Mouse (Mus musculus): ENCODE results near the gene Amotl1. TPM values are rescaled to one million over a fixed set of nuclear protein-coding genes. Genes with fewer than 3 reads are reported as not detected.

The Amotl1 gene
- polyA plus RNA-seq, 1 experiment from 2014 or later = 0.06 TPM

DNA sequence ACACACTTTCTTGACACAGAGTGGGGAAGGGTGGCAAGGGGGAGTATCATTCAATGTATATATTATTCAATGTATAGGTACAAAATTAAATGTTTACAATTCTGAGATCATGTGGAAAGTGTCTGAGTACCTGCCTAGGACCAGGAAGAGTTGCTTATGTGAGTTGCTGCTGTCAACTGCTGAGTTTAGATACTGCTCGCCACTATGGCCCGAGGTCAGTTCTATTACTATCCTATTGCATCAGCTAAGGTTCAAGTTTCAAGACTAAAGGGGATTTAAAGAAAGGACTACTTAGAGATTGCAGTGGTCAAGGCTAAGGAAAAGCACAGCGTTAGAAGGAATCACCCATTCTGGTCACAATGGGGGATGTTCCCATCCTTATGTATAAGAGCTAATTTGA lies 18.9 kb downstream of the Amotl1 start:
- 94% methylated on average over 3 of the region's 3 CpGs for WGBS (ENCODE audit: missing documents)
- Histone ChIP-seq H3K79me2 (ENCODE audit: inconsistent target) (no peaks in the 10 kb centered on the region), H3K36me3 (ENCODE audit: inconsistent target) (no peaks in the 10 kb centered on the region), H3K4me3 (ENCODE audit: inconsistent target) (no peak overlapping the region), H3K27ac (no peak overlapping the region)

DNA sequence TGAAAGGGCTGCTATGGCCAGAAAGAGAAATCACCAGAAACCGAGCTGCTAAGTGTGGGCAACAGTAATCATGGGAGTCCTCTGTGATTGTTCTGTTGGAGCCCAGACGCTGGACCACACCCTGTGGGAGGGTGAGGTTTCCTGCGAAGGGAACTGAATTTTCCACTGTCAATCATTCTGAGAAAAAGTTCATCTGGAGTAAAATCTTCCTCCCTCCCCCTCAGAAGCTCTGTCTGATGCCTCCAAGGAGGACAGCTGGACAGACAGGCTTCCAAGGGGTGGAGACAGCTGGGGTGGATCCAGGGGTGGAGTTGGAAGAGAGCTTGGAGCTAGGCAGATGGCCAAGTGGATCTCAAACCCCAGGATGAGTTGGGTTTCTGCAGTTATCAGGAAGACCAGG lies 19.8 kb downstream of the Amotl1 start:
- H3K27ac ChIP-seq = no peak overlapping the region
- H3K79me2 ChIP-seq (ENCODE audit: inconsistent target) = no peaks in the 10 kb centered on the region
- WGBS (ENCODE audit: missing documents) = 14% methylated on average over 3 of the region's 3 CpGs
- no peaks in the 10 kb centered on the region for H3K36me3 ChIP-seq (ENCODE audit: inconsistent target)
- H3K4me3 ChIP-seq (ENCODE audit: inconsistent target) = no peak overlapping the region

GRCm38 (mm10) chr9:14623928-14624327 lies 20.9 kb downstream of the Amotl1 start:
- no peaks in the 10 kb centered on the region for H3K79me2 ChIP-seq (ENCODE audit: inconsistent target)
- no peak overlapping the region for H3K27ac ChIP-seq
- H3K4me3 ChIP-seq (ENCODE audit: inconsistent target) = no peak overlapping the region
- no peaks in the 10 kb centered on the region for H3K36me3 ChIP-seq (ENCODE audit: inconsistent target)
- WGBS (ENCODE audit: missing documents) = 79% methylated on average over 4 of the region's 4 CpGs

GRCm38 (mm10) chr9:14623250-14623649 lies 21.6 kb downstream of the Amotl1 start:
- H3K79me2 ChIP-seq (ENCODE audit: inconsistent target) = no peaks in the 10 kb centered on the region
- no peak overlapping the region for H3K27ac ChIP-seq
- no peaks in the 10 kb centered on the region for H3K36me3 ChIP-seq (ENCODE audit: inconsistent target)
- no peak overlapping the region for H3K4me3 ChIP-seq (ENCODE audit: inconsistent target)
- 79% methylated on average over 5 of the region's 5 CpGs for WGBS (ENCODE audit: missing documents)

DNA sequence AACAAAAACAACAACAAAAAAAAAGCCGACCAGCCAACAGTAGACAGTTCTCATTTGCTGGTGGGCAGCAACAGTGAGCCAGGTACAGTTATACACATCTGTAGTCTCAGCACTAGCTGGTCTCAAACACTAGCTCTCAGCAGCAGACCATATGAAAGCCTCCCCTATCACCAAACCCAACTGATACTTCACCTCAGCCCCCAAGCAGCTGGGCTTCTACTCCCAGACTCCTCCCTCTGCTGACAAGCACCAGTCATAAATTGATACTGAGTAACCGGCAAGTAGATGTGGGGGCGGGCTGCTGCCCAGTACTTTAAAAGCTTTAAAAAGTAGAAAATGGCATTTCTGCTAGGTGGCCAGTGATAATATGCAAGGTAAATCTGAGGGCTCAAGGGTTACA lies 22.0 kb downstream of the Amotl1 start:
- no peak overlapping the region for H3K4me3 ChIP-seq (ENCODE audit: inconsistent target)
- no peaks in the 10 kb centered on the region for H3K79me2 ChIP-seq (ENCODE audit: inconsistent target)
- H3K36me3 ChIP-seq (ENCODE audit: inconsistent target) = no peaks in the 10 kb centered on the region
- 70% methylated on average over 3 of the region's 3 CpGs for WGBS (ENCODE audit: missing documents)
- H3K27ac ChIP-seq = no peak overlapping the region

DNA sequence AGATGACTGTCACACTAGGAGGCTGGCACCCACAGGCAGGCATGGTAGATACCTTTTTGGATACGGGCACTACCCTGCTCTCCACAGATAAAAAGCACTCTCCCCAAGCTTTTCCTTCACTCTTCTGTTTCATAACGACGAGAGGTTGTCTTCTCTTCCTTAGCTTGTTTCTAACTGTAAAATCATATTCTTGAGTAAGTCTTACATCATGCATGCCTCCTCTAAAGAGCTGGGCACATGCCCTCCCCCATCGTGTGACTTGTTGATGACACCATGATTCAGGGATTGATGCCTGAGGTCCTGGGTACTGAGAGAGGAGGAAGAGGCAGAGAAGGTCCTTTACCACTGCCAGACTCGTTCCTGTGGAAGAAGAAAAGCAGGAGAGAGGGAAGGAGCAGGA lies 24.7 kb downstream of the Amotl1 start:
- Histone ChIP-seq H3K4me3 (ENCODE audit: inconsistent target) (no peak overlapping the region), H3K79me2 (ENCODE audit: inconsistent target) (no peaks in the 10 kb centered on the region), H3K27ac (no peak overlapping the region), H3K36me3 (ENCODE audit: inconsistent target) (no peaks in the 10 kb centered on the region)
- WGBS (ENCODE audit: missing documents) = 67% methylated on average over 5 of the region's 5 CpGs

DNA sequence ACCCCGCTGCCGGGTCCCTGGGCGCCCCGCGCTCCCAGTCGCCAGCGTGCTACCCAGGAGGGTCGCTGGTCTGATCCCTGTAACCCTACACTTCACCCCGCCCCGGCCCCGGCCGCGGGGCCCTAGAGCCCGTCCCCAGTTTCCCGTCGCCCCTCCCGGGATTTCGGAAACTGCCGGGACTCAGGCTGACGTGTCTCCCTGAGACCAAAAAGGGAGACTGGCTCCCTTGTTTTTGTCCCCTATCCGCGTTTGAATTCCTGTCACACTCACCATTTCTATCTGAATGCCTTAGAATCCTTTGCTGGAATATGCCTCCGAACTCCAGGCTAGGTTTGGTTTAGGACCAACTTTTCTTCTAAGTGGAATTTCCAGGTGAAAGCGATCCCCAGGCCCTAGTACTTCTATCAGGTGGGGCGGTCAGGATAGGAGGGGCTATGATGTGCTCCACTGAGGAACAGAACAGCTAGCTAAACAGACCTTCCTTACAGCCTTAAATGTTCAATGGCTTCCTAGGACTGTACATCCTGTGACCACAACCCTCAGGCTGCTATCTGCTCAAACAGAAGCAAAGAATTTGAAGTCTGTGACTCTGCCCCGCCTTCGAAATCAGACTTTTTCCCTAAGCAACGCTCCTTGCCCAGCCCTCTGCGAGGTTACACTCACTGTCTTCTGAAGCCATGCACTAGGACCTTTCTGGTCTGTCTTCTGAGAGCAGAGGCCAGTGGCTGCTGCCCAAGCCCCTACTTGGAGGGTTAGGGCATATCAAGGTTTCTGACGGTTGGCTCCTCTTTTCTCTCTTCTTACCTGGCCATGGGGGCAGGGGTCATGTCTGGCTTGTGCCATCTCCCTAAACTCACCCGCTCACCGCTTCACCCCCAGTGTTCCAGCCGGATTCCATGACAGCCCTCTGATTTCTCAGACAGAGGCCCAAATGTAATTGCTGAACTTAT lies 29.6 kb downstream of the Amotl1 start:
- H3K27ac ChIP-seq = no peak overlapping the region
- no peaks in the 10 kb centered on the region for H3K36me3 ChIP-seq (ENCODE audit: inconsistent target)
- no peaks in the 10 kb centered on the region for H3K79me2 ChIP-seq (ENCODE audit: inconsistent target)
- WGBS (ENCODE audit: missing documents) = 15% methylated on average over 26 of the region's 33 CpGs
- no peak overlapping the region for H3K4me3 ChIP-seq (ENCODE audit: inconsistent target)

DNA sequence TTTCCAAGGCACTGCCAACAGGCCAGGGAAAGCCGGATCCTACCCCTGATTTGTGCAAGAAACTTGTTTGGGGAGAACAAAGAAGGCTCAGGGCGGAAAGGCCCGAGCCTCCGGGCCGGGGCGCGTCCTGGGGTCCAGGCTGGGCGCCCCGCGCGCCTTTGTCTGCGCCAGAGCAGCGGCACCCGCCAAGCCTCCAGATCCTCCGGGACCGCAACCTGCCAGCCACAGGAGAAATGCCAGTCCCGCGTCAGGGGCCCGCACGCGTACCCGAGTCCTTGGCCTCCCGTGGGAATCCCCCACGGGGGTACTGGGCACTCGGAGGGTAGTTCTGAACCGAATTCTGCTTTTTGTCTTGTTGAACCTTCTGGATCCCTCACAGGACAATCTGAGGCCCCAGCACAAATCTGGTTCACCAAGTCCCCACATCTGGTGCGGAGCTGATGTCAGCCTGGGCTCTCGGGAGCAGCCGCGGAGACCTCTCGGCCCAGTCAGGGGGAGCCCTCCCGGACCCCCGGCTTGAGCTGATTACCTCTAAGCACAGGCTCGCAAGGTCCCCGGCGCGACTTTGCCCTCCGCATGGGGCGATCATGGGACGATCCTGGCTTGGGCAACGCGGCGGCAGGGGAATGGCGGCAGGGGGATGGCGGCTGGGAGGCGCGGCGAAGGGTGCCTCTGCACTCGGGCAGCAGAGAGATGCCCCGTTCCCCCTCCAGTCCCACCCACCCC lies 30.5 kb downstream of the Amotl1 start:
- H3K4me3 ChIP-seq (ENCODE audit: inconsistent target) = no peak overlapping the region
- no peak overlapping the region for H3K27ac ChIP-seq
- WGBS (ENCODE audit: missing documents) = 3% methylated on average over 49 of the region's 50 CpGs
- H3K79me2 ChIP-seq (ENCODE audit: inconsistent target) = no peaks in the 10 kb centered on the region
- H3K36me3 ChIP-seq (ENCODE audit: inconsistent target) = no peaks in the 10 kb centered on the region

DNA sequence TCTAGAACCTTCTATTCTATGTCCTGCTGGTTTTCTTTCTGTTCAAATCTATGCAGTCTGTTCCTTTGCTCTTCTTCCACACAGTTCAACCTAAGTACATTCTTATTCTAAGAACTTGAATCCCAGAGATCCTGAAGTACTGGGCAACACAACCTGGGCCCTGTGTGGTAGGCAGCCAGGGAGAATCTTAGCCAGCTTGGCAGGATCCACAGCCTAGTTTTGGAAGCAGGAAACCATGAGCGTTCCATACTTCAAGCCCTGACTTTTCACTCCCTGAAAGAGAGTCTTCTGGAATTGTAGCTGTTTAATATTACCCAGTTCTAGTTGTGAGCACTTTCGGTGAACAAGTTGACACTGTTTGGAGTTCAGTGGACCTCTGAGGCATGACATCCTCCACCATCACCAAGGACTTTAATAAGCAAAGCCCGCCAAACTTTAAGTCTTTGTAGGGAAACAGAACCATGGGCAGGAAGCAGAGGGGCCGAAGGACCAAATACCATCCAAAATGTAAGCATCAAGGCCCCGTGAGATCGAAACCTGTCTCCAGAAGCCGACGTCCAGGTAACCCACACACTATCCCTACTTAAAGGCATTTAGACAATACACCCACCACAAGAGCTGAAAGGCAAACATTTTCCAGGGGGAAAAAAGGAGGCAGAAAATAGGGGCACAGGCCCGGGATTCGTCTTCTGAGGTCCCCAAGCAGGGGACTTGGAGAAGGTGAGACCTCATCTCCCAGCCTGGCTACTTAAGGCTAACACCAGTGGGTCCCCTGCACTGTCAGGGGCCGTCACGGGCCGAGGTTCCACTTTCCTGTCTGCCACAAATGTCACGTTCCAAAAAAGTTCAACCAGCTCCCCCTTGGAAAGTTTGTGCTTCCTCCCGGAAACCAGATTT lies 31.3 kb downstream of the Amotl1 start:
- Histone ChIP-seq H3K79me2 (ENCODE audit: inconsistent target) (no peaks in the 10 kb centered on the region), H3K4me3 (ENCODE audit: inconsistent target) (no peak overlapping the region), H3K36me3 (ENCODE audit: inconsistent target) (no peaks in the 10 kb centered on the region), H3K27ac (no peak overlapping the region)
- 22% methylated on average over 15 of the region's 15 CpGs for WGBS (ENCODE audit: missing documents)

DNA sequence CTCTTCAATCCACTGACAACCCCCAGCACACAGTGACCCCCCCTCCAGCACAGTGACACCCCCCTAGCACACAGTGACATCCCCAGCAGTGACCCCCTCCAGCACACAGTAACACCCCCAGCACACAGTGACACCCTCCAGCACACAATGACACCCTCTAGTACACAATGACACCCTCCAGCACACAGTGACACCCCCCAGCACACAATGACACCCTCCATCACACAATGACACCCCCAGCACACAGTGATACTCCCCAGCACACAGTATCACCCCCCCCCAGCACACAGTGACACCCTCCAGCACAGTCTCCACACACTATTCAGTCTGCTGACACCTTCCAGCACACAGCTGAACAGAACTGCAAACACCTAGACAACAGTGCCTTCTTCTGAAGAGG lies 32.3 kb downstream of the Amotl1 start:
- Histone ChIP-seq H3K4me3 (ENCODE audit: inconsistent target) (no peak overlapping the region), H3K79me2 (ENCODE audit: inconsistent target) (no peaks in the 10 kb centered on the region), H3K27ac (no peak overlapping the region), H3K36me3 (ENCODE audit: inconsistent target) (no peaks in the 10 kb centered on the region)

DNA sequence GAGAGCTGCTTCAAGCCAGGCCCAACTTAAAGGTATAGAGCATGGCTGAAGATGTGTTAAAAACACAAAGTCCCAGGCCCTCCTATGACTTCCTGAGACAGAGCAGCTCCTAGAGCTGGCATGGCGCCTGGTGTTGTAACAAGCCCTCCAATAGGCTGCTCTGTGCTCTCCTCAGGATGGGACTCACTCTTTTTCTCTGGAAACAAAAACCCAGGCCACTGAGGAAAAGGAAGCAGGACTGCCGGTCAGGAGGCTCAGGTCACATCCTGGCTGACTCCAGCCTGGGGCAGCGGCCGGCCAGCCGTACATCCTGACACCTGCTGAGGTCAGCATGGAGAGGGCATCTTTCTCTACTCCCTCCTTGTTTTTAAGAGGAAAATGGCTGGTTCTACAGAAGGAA lies 36.3 kb downstream of the Amotl1 start:
- no peak overlapping the region for H3K4me3 ChIP-seq (ENCODE audit: inconsistent target)
- H3K79me2 ChIP-seq (ENCODE audit: inconsistent target) = no peaks in the 10 kb centered on the region
- H3K27ac ChIP-seq = no peak overlapping the region
- H3K36me3 ChIP-seq (ENCODE audit: inconsistent target) = no peaks in the 10 kb centered on the region
- WGBS (ENCODE audit: missing documents) = 59% methylated on average over 5 of the region's 5 CpGs

DNA sequence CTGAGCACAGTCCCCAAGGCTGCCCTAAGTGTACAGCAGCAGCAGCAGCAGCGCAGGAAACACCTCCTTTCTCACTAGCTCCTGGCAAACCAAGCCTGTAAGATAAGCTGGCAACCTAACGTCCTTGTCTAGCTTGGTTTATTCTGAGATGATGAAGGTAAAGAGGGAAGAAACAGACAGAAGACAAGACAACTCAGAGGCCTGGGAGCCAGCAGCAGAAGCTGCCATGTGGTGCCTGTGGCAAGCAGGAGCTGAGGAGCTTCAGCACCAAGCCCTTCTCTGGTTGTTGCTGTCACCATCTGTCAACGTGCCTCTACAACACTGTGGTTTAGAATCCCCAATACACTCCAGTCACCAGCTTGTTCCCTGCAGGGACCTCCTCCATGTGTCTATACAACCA lies 37.4 kb downstream of the Amotl1 start:
- Histone ChIP-seq H3K4me3 (ENCODE audit: inconsistent target) (no peak overlapping the region), H3K79me2 (ENCODE audit: inconsistent target) (no peaks in the 10 kb centered on the region), H3K27ac (no peak overlapping the region), H3K36me3 (ENCODE audit: inconsistent target) (no peaks in the 10 kb centered on the region)
- WGBS (ENCODE audit: missing documents) = 54% methylated on average over 3 of the region's 3 CpGs

GRCm38 (mm10) chr9:14605992-14606391 lies 38.9 kb downstream of the Amotl1 start:
- no peak overlapping the region for H3K27ac ChIP-seq
- H3K4me3 ChIP-seq (ENCODE audit: inconsistent target) = no peak overlapping the region
- WGBS (ENCODE audit: missing documents) = 65% methylated on average over 4 of the region's 4 CpGs
- H3K79me2 ChIP-seq (ENCODE audit: inconsistent target) = no peaks in the 10 kb centered on the region
- H3K36me3 ChIP-seq (ENCODE audit: inconsistent target) = no peaks in the 10 kb centered on the region

GRCm38 (mm10) chr9:14604363-14604762 lies 40.5 kb downstream of the Amotl1 start:
- no peak overlapping the region for H3K4me3 ChIP-seq (ENCODE audit: inconsistent target)
- no peak overlapping the region for H3K27ac ChIP-seq
- WGBS (ENCODE audit: missing documents) = 50% methylated on average over 3 of the region's 3 CpGs
- H3K36me3 ChIP-seq (ENCODE audit: inconsistent target) = no peaks in the 10 kb centered on the region
- H3K79me2 ChIP-seq (ENCODE audit: inconsistent target) = no peaks in the 10 kb centered on the region

All from macrophage (primary cell).